Mouse (Mus musculus) adipocyte (in vitro differentiated cells): ENCODE results near the gene Csnk1g2.

Experiments used
- DNase-seq: peaks from one replicate; pipeline ENCODE4 v3.0.0-alpha.2; 2016; ENCODE audit warnings: low spot score

Gene Csnk1g2

DNA sequence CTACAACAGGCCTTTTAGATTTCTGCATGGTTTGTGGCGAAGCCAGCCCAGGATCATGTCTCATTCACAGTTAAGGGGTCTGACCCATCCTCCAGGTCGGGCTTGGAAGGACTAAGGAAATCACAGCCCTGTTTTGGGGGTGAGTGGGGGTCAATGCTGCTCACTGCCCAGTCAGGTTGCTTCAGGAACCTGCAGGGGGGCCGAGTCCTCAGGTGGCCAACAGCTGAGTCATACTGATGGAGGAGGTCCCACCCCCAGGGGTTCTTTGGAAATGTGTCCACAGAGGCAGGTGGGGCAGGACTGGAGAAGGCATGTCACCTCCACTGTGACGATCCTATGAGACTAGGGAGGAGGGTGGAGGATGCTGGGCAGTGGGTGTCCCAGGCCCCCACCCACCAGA is 42.8 kb downstream of the Csnk1g2 start:
- no peak for DNase-seq

GRCm38 (mm10) chr10:80665981-80666733 is 43.5 kb downstream of the Csnk1g2 start:
- peak; percentile 25 for DNase-seq

GRCm38 (mm10) chr10:80666837-80667412 is 44.3 kb downstream of the Csnk1g2 start:
- DNase-seq, result no peak

- DNase-seq, result no peak
These were observed 46.0 kb downstream of the Csnk1g2 start for GRCm38 (mm10) chr10:80668614-80669013.

- DNase-seq, result no peak
These were observed 46.4 kb downstream of the Csnk1g2 start for GRCm38 (mm10) chr10:80669018-80669417.

DNA sequence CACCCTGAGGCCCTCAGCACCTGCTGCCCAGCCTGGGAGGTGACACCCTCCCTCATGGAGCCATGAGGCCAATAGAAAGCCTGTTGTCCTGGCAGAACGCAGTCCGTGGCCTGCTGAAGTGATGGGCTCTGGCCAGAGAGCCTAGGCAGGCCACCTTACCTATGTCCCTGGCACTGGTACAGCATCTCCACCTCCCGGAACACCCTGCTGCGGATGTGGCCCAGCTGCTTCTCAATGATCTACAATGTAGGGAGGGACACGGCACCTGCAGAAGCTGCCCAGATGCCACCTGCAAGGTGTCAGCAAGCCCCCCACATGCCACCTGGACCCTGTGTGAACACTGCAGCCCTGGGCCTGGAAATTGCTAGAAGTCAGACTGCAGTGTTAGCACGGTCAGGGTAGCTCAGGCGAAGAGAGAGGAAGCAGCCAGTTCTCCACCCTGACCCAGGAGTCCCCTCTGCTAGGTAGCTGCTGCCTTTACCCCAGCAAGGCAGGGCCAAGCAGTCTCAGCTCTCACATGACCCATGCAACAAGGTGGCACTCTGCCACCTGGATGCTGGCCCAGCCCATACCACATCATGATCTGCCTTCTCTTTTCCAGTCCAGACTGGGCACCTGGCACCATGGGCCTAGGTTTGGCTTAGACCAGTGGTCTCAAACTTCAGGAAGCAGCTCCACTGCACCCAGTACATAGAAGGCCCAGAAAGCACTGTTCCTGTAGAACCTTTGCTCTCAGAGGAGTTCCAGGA is 47.3 kb downstream of the Csnk1g2 start:
- DNase-seq, result peak; percentile 93

- DNase-seq, result peak; percentile 62
These were observed 47.9 kb downstream of the Csnk1g2 start for GRCm38 (mm10) chr10:80670531-80670930.

GRCm38 (mm10) chr10:80671251-80671650 is 48.6 kb downstream of the Csnk1g2 start:
- peak; percentile 21 for DNase-seq

DNA sequence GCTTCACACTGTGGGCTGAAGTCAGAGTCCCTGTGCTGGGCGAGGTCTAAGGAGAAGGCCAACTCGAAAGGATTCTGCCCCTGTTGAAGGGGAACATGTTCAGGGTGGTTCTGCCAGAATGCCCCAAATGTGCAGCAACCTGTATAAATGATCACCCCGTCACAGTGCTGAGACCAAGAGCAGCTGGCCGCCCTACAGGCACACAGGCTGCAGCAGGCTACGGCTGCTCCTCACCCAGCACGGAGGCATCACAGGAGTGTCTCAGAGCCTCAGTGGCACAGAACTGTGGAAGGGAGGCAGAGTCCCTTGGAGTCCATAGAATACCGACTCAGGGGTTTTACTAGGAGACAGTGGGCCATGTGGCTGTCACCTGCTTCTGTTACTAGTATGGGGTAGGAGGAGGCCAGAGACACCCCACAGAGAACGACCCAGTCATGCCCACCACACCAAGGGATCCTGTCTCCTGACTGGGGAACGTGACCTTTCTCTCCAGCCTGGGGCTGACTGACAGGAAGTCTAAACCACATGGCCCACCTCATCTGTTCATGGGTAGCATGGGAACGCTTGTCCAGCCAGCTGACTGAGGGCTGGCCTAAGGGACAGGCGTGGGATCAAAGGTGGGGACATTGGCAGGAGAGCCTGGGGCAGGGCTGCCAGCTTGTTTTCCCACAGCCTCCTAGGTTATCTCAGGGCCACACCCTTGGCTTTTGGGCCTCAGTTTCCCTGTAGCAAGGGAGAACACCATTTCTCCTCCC is 49.5 kb downstream of the Csnk1g2 start:
- DNase-seq, result peak; percentile 48

GRCm38 (mm10) chr10:80673690-80674089 is 51.1 kb downstream of the Csnk1g2 start:
- DNase-seq, result no peak

- DNase-seq, result peak; percentile 84
These were observed 51.6 kb downstream of the Csnk1g2 start for GRCm38 (mm10) chr10:80674161-80674711.

DNA sequence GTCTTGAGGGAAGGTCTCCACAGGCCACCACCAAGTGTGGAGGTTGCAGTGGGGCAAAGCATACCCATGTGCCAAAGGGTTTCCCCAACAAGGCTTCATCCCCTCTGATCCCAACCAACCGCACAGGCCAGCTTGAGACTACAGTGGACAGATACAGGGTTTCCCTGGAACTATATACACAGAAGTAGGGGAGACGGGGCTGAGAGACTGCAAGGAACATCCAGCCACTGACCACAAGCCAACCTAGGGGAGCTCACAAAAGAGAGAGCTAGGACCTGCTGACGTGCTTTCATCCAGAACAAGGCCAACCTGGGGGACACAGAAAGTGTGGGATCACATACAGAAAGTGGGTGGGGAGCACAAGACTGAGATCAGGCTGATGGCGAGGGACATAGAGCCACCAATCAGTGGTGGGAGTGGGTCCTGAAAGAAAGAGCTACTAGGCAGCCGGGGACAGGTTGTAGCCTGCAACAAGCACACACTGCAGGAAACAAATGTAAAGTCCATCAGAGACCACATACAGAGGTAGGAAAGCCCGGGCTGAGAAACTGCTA is 52.3 kb downstream of the Csnk1g2 start:
- peak; percentile 55 for DNase-seq

DNA sequence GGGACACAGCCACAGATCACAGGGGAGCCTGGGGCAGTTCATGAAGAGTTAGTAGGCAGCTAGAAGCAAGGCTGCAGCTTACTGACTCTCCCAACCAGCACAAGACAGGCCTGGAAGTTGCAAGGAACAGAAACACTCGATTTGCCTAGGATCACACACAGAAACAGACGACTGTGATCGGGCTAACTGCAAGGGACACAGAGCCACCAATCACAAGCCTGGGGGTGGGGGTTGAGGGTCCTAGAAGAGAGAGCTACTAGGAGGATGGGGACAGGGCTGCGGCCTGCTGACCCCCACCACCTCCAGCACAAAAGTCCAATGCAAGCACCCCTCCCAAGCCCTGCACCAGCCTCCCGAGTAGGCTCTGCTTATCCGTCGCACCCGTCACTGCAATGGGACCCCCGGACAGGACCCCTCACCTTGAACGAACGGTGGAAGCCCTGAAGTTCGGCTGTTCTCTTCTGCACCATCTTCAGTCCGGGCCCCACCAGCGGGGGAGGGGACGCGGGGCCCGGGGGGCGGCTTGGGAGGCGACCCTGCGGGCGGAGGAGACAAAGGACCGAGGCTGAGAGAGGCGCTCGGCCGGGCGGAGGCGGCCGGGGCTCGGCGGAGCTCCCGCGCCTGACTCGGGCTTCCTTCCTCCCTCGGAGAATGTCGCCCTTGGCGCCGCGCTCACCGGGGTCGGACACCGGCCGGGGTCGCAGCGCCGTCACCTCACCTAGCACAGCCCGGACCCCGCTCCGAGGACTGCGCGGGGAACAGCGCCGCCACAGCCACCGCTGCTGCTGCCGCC is 53.0 kb downstream of the Csnk1g2 start:
- peak; percentile 53 for DNase-seq

DNA sequence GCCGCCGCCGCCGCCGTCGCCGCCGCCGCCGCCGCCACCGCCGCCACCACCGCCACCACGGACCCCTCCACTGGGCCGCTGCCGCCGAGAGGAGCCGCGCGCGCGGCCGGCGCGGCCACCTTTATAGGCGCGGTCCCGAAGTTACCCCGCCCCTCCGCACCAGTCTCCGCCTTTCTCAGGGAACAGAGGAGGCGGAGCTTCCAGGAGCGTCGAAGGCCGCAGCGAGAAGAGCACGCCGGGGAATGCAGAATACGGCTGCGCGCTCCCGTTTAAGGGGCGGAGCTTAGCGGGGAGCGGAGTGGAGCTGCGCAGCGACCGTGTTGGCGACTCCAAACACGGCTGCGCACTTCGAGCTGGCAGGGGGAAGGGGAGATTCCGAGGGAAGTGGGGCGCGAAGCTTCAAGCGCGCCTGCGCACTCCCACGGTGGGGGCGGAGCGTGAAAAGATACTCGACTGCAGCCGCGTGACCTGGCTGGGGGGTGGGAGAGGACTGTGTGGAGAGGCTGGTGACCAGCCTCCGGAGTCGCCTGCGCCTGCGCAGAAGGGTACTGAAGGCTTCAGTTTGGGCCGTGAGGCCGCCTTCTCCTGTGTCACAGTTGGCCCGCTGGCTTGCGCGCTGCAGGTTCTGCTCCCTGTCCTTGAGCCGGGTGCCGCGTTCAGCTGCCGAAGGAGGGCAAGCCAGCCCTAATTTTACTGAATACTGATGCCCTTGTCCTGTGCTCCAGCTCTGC is 53.7 kb downstream of the Csnk1g2 start:
- peak; percentile 100 for DNase-seq

DNA sequence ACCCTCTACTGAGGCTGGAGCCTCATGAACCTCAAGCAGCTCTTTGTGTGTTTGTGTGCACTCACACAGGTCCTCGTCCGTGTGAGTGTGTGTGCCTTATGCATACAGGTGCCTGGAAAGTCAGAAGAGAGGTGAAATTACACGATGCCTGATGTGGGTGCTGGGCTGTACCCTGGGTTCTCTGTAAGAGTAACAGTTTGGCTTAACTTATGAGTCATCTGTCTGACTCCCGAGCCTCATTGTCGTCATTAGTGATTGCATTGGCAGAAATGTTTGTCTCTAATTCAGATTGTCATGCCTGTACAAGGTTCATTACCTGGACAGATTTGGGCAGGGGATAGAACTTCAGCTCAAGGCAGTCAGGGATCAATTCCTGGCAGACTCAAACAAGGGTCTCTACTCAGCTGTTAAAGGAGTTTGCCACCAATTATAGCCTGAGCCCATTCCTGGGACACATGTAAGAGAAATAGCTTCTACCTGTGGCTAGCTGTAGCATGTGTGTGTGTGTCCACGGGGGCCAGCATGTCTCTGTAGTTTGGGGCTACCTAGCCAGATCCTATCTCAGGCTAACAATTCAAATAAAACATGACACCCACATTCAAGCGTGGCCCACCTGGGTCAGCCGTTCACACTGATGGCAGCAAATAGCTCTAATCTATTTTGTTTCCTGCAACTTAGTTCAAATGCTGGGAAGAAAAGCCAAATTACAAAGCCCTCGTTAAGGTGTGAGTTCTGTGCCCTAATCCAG is 54.7 kb downstream of the Csnk1g2 start:
- peak; percentile 82 for DNase-seq

DNA sequence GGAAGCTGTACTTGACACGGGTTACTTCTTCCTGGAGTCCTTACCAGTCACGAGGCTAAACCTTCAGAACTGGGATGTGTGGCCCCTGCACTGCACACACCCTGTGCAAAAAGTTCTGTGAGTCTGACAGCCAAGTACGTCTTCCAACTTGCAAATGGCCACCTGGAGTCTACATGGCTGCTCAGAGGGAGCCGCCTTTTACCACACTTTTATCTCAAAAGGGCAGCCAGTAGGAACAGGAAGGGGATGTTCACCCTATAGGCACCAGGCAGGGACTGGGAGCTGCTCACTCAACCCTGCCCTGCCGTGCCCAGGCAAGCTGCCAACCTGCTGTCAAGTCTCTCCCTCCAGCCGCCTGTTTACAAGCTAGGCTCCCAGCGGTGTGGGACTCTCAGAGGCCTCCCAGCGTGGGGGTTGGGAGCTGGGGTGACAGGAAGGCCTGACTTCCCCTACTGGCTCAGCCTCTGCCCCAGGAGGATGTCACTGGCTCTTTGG is 55.4 kb downstream of the Csnk1g2 start, which contains the start of gene Mknk2:
Gene Mknk2, minus strand, starts transcription at position 171 of the 495 bp plus-strand sequence.
- peak; percentile 99 for DNase-seq

DNA sequence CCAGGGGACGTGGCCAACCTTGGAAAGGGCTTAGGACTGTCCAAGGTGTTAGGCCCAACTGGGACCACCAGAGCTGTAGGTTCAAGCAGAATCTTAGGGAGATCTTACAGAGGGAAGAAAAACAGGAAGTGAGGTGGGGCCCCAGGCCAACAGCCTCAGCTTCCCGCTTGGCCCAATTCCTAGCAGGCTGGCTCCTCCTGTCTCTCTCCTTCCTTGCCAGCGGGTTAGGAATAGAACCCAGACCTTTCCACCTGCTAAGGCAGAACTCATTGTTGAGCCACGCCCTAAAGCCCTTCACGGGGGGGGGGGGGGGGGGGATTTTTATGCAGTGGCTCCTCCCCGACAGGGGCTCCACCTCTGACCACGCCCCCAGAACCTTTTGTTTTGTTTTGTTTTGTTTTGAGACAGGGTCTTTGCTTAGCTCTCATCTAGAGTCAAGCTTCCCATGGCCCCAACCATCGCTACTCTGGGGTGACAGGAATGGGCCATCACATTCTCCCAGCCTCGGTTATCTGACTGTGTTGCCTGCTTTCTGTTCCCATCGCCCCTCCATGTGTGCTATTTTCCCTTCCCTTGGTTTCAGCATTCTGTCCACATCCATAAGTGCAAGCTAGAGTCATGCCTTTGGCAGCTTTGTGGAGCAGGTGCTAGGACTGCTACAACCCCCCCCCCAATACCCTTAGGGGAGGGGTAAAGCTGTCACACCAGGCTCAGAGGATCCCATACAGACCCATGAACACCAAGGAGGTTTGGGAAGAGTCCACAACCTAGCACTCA is 56.2 kb downstream of the Csnk1g2 start:
- DNase-seq, result peak; percentile 84

- DNase-seq, result peak; percentile 98
These were observed 57.1 kb downstream of the Csnk1g2 start for GRCm38 (mm10) chr10:80679556-80680259.
